Mouse (Mus musculus) embryonic fibroblast, embryonic 13.5 days (primary cell): ENCODE measurements around the gene Cebpa.

Experiments
- CTCF ChIP-seq: IDR thresholded peaks from 2 replicates; pipeline ENCODE4 v1.5.1; 2011; ENCODE audit warnings: mild to moderate bottlenecking, control low read depth, low read length, moderate library complexity, borderline replicate concordance; ENCODE audit not compliant: insufficient read depth
- POLR2A ChIP-seq: IDR thresholded peaks from 2 replicates; pipeline ENCODE4 v1.6.1; 2011; ENCODE audit warnings: low read depth, mild to moderate bottlenecking, control low read depth, low read length, moderate library complexity

GRCm38 (mm10) chr7:35076645-35077044, 42.4 kb upstream of the Cebpa start:
- TF ChIP-seq CTCF (no peak), POLR2A (no peak)
